Mouse (Mus musculus) liver, adult 2 months (tissue): ENCODE data around the gene Iglon5. TPM values are rescaled to one million over a fixed set of nuclear protein-coding genes. Genes with fewer than 3 reads are reported as not detected.

Experiments used
- DNase-seq: peaks from one replicate; pipeline ENCODE4 v3.0.0-alpha.2; 2011; ENCODE audit warnings: low read depth, low spot score; ENCODE audit errors: extremely low read depth
- H3K27ac ChIP-seq: fragments of 200-500 bp; replicated peaks from 2 replicates; pipeline ENCODE4 v1.5.1; 2012; ENCODE audit warnings: low read depth, mild to moderate bottlenecking, control low read depth, inconsistent platforms, low read length; ENCODE audit not compliant: insufficient read depth
- H3K27me3 ChIP-seq: fragments of 200-500 bp; 2 replicates; pipeline ENCODE4 v1.6.1; 2012; ENCODE audit warnings: mild to moderate bottlenecking, moderate library complexity, low read length, inconsistent platforms; ENCODE audit not compliant: control insufficient read depth, insufficient read depth
- H3K36me3 ChIP-seq: fragments of 200-500 bp; 2 replicates; pipeline ENCODE4 v1.6.1; 2012; ENCODE audit warnings: low read length, inconsistent platforms; ENCODE audit not compliant: control insufficient read depth, insufficient read depth
- H3K4me1 ChIP-seq: fragments of 200-500 bp; 2 replicates; pipeline ENCODE4 v1.6.1; 2011; ENCODE audit warnings: low read length; ENCODE audit not compliant: control insufficient read depth, insufficient read depth
- H3K4me3 ChIP-seq: fragments of 200-500 bp; 2 replicates; pipeline ENCODE4 v1.5.1; 2011; ENCODE audit warnings: low read depth, mild to moderate bottlenecking, control low read depth, low read length, moderate library complexity; ENCODE audit not compliant: insufficient read depth
- H3K79me2 ChIP-seq: fragments of 200-500 bp; 2 replicates; pipeline ENCODE4 v1.6.1; 2012; ENCODE audit warnings: inconsistent platforms, mild to moderate bottlenecking, low read length, moderate library complexity; ENCODE audit not compliant: control insufficient read depth, insufficient read depth
- H3K9ac ChIP-seq: fragments of 200-500 bp; 2 replicates; pipeline ENCODE4 v1.6.1; 2012; ENCODE audit warnings: low read depth, mild to moderate bottlenecking, control low read depth, inconsistent platforms, low read length
- CTCF ChIP-seq: fragments of 200-500 bp; IDR thresholded peaks from 2 replicates; pipeline ENCODE4 v1.5.1; 2011; ENCODE audit warnings: low read depth, low read length, control low read depth
- POLR2A ChIP-seq: fragments of 200-500 bp; IDR thresholded peaks from 2 replicates; pipeline ENCODE4 v1.6.1; 2011; ENCODE audit warnings: low read length, control low read depth; ENCODE audit not compliant: insufficient read depth; ENCODE audit errors: extremely low read depth
- WGBS: fragments of 180-500 bp; shearing (Covaris S2); methylation state at CpG from one replicate; pipeline ENCODE4 v1.1.7; 2018; 5-methylcytosine and 5-hydroxymethylcytosine counted together
- polyA plus RNA-seq: library from polyadenylated mRNA; depleted of rRNA; stranded (reverse); fragments of >200 nt; gene quantifications from 2 replicates; pipeline ENCODE4 v1.2.3, GENCODE M21; 2012
- total RNA-seq: library from RNA; depleted of rRNA; stranded (reverse); fragments of >200 nt; gene quantifications from 2 replicates; pipeline ENCODE4 v1.2.3, GENCODE M21; 2014

Gene Iglon5
- total and polyA plus RNA-seq, 2 experiments = 0.18 to 0.81 TPM

- TF ChIP-seq CTCF (no peak), POLR2A (no peak)
- Histone ChIP-seq H3K9ac (no peak overlapping the region), H3K36me3 (no peaks in the 10 kb centered on the region), H3K79me2 (no peaks in the 10 kb centered on the region), H3K4me3 (no peak overlapping the region), H3K4me1 (no peaks in the 10 kb centered on the region), H3K27me3 (peaks cover 9% of the 10 kb centered on the region; the same call in 1 of the 2 replicates), H3K27ac (no peak overlapping the region)
- 57% methylated on average over 9 of the region's 9 CpGs for WGBS
- no peak for DNase-seq
Measured at GRCm38 (mm10) chr7:43490861-43491260, 986 bp upstream of the Iglon5 start.

GRCm38 (mm10) chr7:43490182-43490584 lies 308 bp upstream of the Iglon5 start:
- H3K4me1 ChIP-seq = no peaks in the 10 kb centered on the region
- H3K27me3 ChIP-seq = peaks cover 9% of the 10 kb centered on the region; the same call in 1 of the 2 replicates
- TF ChIP-seq POLR2A (no peak), CTCF (no peak)
- no peaks in the 10 kb centered on the region for H3K36me3 ChIP-seq
- no peak overlapping the region for H3K9ac ChIP-seq
- H3K4me3 ChIP-seq = no peak overlapping the region
- H3K79me2 ChIP-seq = no peaks in the 10 kb centered on the region
- H3K27ac ChIP-seq = no peak overlapping the region
- WGBS = 1% methylated on average over 8 of the region's 13 CpGs
- no peak for DNase-seq

GRCm38 (mm10) chr7:43488646-43489045 lies 1.2 kb downstream of the Iglon5 start:
- no peak overlapping the region for H3K4me3 ChIP-seq
- H3K9ac ChIP-seq = no peak overlapping the region
- no peak for DNase-seq
- no peaks in the 10 kb centered on the region for H3K36me3 ChIP-seq
- no peak overlapping the region for H3K27ac ChIP-seq
- peaks cover 9% of the 10 kb centered on the region; the same call in 1 of the 2 replicates for H3K27me3 ChIP-seq
- H3K79me2 ChIP-seq = no peaks in the 10 kb centered on the region
- no peak for TF ChIP-seq CTCF
- no peak for TF ChIP-seq POLR2A
- no peaks in the 10 kb centered on the region for H3K4me1 ChIP-seq
- 30% methylated on average over 5 of the region's 5 CpGs for WGBS

GRCm38 (mm10) chr7:43483236-43483635 lies 6.6 kb downstream of the Iglon5 start:
- TF ChIP-seq POLR2A (no peak), CTCF (no peak)
- no peak for DNase-seq
- no peaks in the 10 kb centered on the region for H3K79me2 ChIP-seq
- no peaks in the 10 kb centered on the region for H3K36me3 ChIP-seq
- H3K27me3 ChIP-seq = no peaks in the 10 kb centered on the region
- no peaks in the 10 kb centered on the region for H3K4me1 ChIP-seq
- no peak overlapping the region for H3K9ac ChIP-seq
- H3K27ac ChIP-seq = no peak overlapping the region
- H3K4me3 ChIP-seq = no peak overlapping the region
- 5% methylated on average over 10 of the region's 10 CpGs for WGBS

GRCm38 (mm10) chr7:43482090-43482716 lies 7.7 kb downstream of the Iglon5 start:
- Histone ChIP-seq H3K79me2 (no peaks in the 10 kb centered on the region), H3K27ac (no peak overlapping the region)
- no peak for DNase-seq

GRCm38 (mm10) chr7:43481191-43481590 lies 8.7 kb downstream of the Iglon5 start:
- no peak for DNase-seq
- H3K27ac ChIP-seq = no peak overlapping the region
- no peaks in the 10 kb centered on the region for H3K4me1 ChIP-seq
- H3K27me3 ChIP-seq = peaks cover 5% of the 10 kb centered on the region; the same call in 1 of the 2 replicates
- H3K79me2 ChIP-seq = no peaks in the 10 kb centered on the region
- no peak for TF ChIP-seq POLR2A
- no peak for TF ChIP-seq CTCF
- no peak overlapping the region for H3K9ac ChIP-seq
- H3K36me3 ChIP-seq = no peaks in the 10 kb centered on the region
- WGBS = 70% methylated on average over 3 of the region's 3 CpGs
- H3K4me3 ChIP-seq = no peak overlapping the region

More at GRCm38 (mm10) chr7:43482090-43482716, 7.7 kb downstream of the Iglon5 start:
- H3K27me3 ChIP-seq = no peaks in the 10 kb centered on the region
- H3K4me3 ChIP-seq = no peak overlapping the region
- TF ChIP-seq CTCF = no peak
- TF ChIP-seq POLR2A = no peak
- H3K9ac ChIP-seq = no peak overlapping the region
- H3K4me1 ChIP-seq = no peaks in the 10 kb centered on the region
- H3K36me3 ChIP-seq = no peaks in the 10 kb centered on the region
- 72% methylated on average over 8 of the region's 8 CpGs for WGBS
